Mouse (Mus musculus) layer of hippocampus, adult 18-20 months (tissue): ENCODE results near the gene Cerkl. TPM values are rescaled to one million over a fixed set of nuclear protein-coding genes. Genes with fewer than 3 reads are reported as not detected.
A peak's percentile ranks its signal among the peaks of the same experiment; 100 is the strongest.

Experiments
- DNase-seq, 2 experiments: peaks; one replicate each; pipeline ENCODE4 v3.0.0; 2022; ENCODE audit warnings: low spot score in 2 of 2
- total RNA-seq, 2 experiments: library from RNA; stranded (reverse); gene quantifications; 2 replicates each; pipeline ENCODE4 v1.2.3; 2021

Gene Cerkl
- total RNA-seq, 2 experiments from 2014 or later = 7.8 to 8.4 TPM

DNA sequence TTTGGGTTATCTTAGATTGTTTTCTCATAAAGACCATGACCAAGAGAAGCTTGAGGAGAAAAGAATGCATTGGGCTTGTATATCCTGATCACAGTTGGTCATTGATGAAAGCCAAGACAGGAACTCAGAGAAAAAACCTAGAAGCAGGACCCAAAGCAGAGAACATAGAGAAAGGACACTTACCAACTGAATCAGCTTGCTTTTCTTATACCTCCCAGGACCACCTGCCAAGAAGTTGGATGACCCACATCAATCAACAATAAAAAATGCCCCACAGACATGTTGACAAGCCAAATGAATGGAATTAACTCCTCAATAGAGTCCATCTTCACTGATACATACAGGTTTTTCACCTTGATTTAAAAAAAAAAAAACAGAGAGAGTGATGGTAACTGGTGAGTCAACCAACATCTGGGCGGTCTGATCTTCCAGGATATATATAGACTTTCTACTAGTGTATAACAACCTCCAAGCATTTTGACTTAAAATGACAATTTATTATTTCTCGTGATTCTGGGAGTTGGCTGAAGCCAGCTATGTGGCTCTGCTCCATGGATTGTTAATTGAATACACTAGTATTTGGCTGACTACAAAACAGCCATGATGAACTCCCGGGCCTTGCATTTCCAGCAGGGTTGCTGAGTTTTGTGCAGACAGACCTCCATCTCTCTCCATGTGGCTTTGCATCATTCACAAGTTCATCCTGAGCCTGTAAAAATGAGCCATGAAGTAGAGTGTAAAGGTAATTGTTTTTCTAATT lies 12.5 kb downstream of the Cerkl start:
- no peak for DNase-seq

GRCm38 (mm10) chr2:79443401-79443800 lies 13.2 kb downstream of the Cerkl start:
- DNase-seq = no peak

DNA sequence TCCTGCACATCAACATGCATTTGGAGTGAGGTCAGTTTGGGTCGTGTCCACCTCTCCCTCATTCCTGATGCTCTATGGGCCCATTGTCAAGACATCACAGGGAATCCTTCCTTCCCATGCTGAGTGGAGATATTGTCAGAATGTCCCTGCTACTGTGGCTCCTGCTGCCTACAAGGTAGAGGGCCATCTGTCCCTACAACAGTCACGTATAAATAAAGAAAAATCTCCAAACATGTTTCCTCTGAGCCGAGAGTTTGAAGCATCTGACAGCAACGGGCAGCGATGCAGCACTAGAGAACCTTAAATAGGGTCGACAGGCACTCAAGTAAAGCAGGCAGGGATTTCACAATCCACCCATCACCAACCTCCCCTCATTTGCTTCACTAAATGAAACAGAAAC lies 13.7 kb downstream of the Cerkl start:
- DNase-seq = peak in 1 of 2 experiments; percentile 28

DNA sequence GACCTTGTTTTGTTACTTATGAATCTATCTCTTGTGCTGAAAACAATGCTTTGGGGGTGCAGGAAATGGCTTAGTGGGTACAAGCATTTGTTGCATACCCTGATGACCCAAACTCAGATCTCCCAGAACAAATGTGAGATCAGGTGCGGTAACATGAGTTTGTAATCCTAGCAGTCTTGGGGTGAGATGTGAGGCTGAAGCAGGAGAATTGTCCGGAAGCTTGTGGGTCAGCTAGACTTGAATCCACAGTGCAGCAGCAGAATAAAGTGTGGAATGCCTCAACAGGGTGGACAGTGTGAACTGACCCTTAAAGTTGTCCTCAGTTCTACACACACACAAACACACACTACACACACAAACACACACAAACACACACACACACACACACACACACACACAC lies 14.4 kb downstream of the Cerkl start:
- no peak for DNase-seq

GRCm38 (mm10) chr2:79430061-79430460 lies 26.5 kb downstream of the Cerkl start:
- DNase-seq = no peak

DNA sequence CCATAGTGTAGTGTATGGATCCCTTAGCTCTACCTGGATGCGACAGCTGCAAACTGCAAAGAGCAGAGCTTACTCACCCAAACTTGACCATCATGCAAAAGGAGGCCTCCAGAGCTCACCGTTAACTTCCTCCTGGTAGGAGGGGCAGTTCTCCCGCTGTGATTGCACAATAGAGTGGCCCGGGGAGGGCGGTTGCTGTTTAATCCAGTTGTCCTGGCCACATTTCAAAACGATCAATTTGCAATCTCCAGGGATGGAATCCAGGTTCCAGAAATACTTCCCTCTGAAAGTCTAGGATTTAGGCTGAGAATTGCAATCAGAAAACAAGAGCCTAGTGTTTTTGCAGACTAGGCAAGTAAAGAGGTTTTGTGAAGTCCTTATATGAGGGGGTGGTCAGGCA lies 26.9 kb downstream of the Cerkl start:
- no peak for DNase-seq

DNA sequence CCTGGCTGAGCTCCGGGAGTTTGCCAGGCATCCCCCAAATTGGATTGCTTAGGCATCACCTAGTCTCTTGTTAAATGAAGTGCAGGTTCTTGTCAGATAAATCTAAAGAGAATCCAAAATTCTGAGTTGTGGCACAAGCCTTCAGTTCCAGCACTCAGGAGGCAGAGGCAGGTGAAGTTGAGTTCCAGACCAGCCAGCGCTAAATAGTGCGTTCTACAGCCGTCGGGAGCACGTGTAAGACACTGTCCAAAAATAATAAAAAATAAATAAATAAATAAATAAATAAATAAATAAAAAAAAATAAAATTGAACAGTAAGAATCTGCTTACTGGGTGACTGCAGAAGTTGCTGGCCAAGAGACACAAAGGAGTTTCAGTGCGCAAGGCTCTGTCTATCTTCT lies 27.5 kb downstream of the Cerkl start:
- DNase-seq = no peak

GRCm38 (mm10) chr2:79428569-79429104 lies 27.9 kb downstream of the Cerkl start:
- peak in 1 of 2 experiments; percentile 24 for DNase-seq

- no peak for DNase-seq
Measured at GRCm38 (mm10) chr2:79428022-79428421, 28.6 kb downstream of the Cerkl start.

- DNase-seq = no peak
Measured at GRCm38 (mm10) chr2:79421696-79422095, 34.9 kb downstream of the Cerkl start.

DNA sequence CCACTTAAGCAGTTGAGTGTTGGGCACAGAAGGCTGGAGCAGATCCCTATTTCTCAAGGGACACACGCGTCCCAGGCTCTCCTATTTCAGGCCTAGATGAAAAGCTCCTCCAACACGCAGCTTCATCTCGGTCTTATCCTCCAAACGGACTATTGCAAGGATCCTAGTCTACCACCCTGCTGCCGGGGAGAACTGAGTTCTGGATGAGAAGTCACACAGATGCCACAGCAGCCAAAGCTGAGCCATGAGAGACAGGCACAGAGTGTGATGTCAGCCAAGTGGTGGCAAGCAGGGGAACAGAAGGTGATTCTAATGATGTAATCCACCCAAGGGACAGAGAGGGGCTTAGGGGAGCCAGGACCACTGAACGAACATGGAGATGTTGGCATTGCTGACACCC lies 42.1 kb downstream of the Cerkl start:
- DNase-seq = no peak

- DNase-seq = no peak
Measured at GRCm38 (mm10) chr2:79410903-79411255, 45.7 kb downstream of the Cerkl start.

- no peak for DNase-seq
Measured at GRCm38 (mm10) chr2:79410247-79410902, 46.2 kb downstream of the Cerkl start.

DNA sequence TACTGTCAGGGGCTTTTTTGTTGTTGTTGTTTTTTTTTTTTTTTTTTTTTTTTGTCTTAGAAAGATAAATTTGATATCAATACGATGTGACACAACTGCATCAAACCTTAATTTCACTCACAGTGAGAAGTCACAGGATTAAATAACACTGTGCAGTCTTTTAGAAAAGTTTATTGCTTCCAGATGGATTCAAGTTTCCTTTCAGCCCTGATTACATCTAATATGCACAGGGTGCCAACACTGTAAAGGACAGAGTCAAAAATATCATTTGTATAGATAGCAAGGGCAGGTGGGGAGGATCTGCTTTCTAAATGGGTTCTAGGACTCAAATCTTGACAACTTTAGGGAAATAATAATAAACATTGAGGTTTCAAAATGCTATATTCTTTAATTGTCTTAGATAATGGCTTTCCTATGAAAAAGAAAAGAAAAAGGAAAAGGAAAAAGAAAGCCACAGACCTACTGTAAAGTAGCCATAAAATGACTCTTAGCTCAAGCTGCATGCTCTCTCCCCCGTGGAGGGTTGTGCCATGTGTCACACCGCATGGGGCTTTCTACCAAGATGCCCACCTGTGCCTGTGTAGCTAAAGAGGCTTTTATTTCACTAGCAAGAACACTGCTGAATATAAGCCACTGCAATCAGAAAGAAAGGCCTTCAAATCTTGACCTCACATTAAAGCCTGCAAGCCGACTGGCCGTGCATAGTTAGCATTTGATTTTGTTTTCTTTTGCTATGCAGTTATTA lies 50.8 kb downstream of the Cerkl start:
- DNase-seq = no peak

GRCm38 (mm10) chr2:79400045-79400444 lies 56.5 kb downstream of the Cerkl start:
- no peak for DNase-seq

DNA sequence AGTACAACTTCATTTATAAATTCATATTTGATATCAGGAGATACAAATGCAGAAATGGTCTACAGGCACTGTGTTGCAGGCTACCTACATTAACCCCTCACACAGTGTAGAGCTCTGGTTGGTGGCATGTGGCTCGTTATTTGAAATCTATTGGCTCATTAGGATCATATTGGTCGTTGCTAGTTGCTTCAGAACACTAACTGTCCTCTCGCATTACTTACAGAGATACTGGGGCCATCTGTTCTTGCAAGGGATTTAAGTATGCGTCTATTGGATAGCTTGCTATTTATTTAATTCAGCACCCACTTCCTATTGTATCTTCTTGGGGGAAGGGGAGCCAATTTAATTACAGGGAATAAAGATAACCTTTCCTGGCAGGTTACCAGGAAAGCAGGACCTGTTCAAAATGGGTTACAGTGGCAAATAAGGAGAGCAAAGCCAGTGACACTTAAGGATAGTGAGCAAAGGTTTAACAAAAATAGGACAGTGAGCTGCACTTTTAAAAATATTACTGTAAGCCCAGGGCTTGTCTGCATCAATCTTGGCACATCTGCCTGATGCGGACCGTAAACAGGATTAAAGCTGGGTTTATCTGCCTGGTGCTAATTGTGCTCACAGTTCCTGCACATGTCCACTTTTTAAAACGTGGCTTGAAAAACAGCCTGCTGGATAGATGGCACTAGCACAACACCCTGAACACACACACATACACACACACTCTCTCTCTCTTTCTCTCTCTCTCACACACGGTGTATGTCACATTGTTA lies 57.2 kb downstream of the Cerkl start:
- DNase-seq = no peak

DNA sequence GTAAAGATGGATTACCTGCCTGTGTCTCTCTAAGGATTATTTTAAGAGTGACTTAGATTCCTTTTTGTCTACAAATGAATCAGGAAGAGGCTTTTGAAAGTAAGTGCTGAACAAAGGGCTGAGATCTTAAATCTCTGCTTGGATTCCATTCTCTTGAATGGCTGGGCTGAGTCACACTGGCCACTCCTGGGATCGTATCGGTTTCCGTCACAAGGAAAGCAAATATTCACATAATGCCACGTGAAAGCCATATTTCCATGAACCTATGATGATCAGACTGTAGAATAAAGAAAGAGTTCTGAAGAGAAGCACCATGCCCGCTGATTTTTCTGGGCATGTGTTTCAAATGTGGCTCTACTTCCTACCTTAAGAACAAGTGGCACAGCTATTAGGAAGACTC lies 57.8 kb downstream of the Cerkl start:
- DNase-seq = no peak

GRCm38 (mm10) chr2:79398343-79398742 lies 58.2 kb downstream of the Cerkl start:
- DNase-seq = no peak

- DNase-seq = no peak
Measured at GRCm38 (mm10) chr2:79397107-79397506, 59.5 kb downstream of the Cerkl start.

DNA sequence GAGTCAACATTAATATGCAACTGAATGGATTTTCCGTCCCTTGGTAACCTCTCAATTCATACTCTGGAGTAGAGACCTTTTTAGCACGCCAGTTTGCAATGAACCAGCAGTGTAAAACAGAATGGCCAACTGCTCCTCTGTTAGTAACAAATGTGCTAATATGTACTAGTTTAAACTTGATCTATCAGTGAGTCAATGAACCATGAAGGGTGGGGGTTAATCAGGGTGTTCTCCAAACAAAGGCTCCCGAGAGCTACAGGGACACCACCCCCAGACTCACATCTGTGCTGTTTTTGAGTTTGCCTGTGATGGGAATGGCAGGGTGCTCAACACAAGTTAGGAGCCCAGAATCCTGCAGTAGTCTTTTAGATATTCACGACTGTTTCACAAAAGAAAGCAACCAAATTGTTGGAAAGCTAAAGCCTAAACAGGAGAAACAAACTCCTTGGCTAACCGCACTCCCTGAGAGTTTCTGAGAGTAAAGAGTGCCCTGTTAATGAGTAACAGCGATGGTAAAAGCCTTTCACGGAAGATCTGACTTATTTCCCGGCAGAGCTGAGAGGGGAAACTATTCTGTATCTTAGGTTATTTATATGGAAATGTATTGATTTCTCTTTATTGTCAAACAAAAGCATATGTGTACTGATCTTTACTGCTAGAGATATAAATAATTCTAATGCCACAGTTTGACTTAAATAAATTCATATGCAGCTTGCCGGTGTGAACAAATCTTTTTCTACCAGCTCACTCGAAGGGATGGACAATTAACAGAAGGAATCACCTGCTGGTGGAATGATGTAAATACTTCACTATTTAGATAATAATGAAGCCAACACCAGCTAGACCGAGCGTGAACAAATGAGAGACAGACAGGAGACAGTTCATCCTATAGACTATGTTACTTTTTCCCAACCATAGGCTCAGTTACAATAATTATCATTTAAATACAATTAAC lies 77.2 kb downstream of the Cerkl start:
- DNase-seq = peak in 1 of 2 experiments; percentile 47
